Mouse (Mus musculus): ENCODE measurements around the gene Srgap3. TPM values are rescaled to one million over a fixed set of nuclear protein-coding genes. Genes with fewer than 3 reads are reported as not detected.

The Srgap3 gene
- polyA plus RNA-seq, 1 experiment from 2014 or later: 6.1 TPM

GRCm38 (mm10) chr6:112949220-112949619, 2.2 kb upstream of the Srgap3 start:
- H3K4me2 ChIP-seq (replicated peaks): no peak overlapping the region
- no peaks in the 10 kb centered on the region for H3K9me3 ChIP-seq (replicated peaks)
- no peaks in the 10 kb centered on the region for H3K36me3 ChIP-seq
- ATAC-seq (ENCODE audit: insufficient number of reproducible peaks, low FRiP score, low TSS enrichment, low read depth): no peak
- H3K27me3 ChIP-seq: no peaks in the 10 kb centered on the region
- H3K4me3 ChIP-seq (replicated peaks): no peak overlapping the region
- H3K27ac ChIP-seq (replicated peaks): no peak overlapping the region
- H3K9ac ChIP-seq: no peak overlapping the region
- WGBS: 80% methylated on average over 2 of the region's 2 CpGs
- peaks cover 29% of the 10 kb centered on the region for H3K4me1 ChIP-seq

GRCm38 (mm10) chr6:112948416-112948815, 1.4 kb upstream of the Srgap3 start:
- H3K4me2 ChIP-seq (replicated peaks): no peak overlapping the region
- no peaks in the 10 kb centered on the region for H3K36me3 ChIP-seq
- WGBS: 65% methylated on average over 2 of the region's 2 CpGs
- ATAC-seq (ENCODE audit: insufficient number of reproducible peaks, low FRiP score, low TSS enrichment, low read depth): no peak
- H3K27me3 ChIP-seq: no peaks in the 10 kb centered on the region
- no peak overlapping the region for H3K9ac ChIP-seq
- H3K9me3 ChIP-seq (replicated peaks): no peaks in the 10 kb centered on the region
- H3K4me1 ChIP-seq: peaks cover 34% of the 10 kb centered on the region
- no peak overlapping the region for H3K4me3 ChIP-seq (replicated peaks)
- H3K27ac ChIP-seq (replicated peaks): no peak overlapping the region

- Histone ChIP-seq H3K4me1 (peaks cover 34% of the 10 kb centered on the region), H3K27ac (replicated peaks) (peak overlapping the region; percentile 74), H3K36me3 (no peaks in the 10 kb centered on the region), H3K9ac (peak overlapping the region; percentile 42), H3K4me3 (replicated peaks) (peak overlapping the region; percentile 55), H3K4me2 (replicated peaks) (peak overlapping the region; percentile 64), H3K9me3 (replicated peaks) (no peaks in the 10 kb centered on the region), H3K27me3 (no peaks in the 10 kb centered on the region)
- 6% methylated on average over 12 of the region's 12 CpGs for WGBS
- ATAC-seq (ENCODE audit: insufficient number of reproducible peaks, low FRiP score, low TSS enrichment, low read depth): 0 out of 2 replicates have a peak, but pooled peaks have one; percentile 9
Measured at GRCm38 (mm10) chr6:112946021-112946811, 850 bp downstream of the Srgap3 start.

- 22% methylated on average over 14 of the region's 14 CpGs for WGBS
- H3K4me3 ChIP-seq (replicated peaks): peak overlapping the region; percentile 55
- H3K27ac ChIP-seq (replicated peaks): peak overlapping the region; percentile 25; the same call in 1 of the 2 replicates
- no peaks in the 10 kb centered on the region for H3K27me3 ChIP-seq
- H3K4me1 ChIP-seq: peaks cover 34% of the 10 kb centered on the region
- no peaks in the 10 kb centered on the region for H3K36me3 ChIP-seq
- no peaks in the 10 kb centered on the region for H3K9me3 ChIP-seq (replicated peaks)
- ATAC-seq (ENCODE audit: insufficient number of reproducible peaks, low FRiP score, low TSS enrichment, low read depth): no peak
- peak overlapping the region; percentile 64 for H3K4me2 ChIP-seq (replicated peaks)
- peak overlapping the region; percentile 7 for H3K9ac ChIP-seq
Measured at GRCm38 (mm10) chr6:112945181-112945751, 1.8 kb downstream of the Srgap3 start.

GRCm38 (mm10) chr6:112943596-112944245, 3.3 kb downstream of the Srgap3 start:
- Histone ChIP-seq H3K4me3 (replicated peaks) (no peak overlapping the region), H3K36me3 (no peaks in the 10 kb centered on the region), H3K9me3 (replicated peaks) (no peaks in the 10 kb centered on the region), H3K4me1 (peaks cover 29% of the 10 kb centered on the region), H3K9ac (no peak overlapping the region), H3K27ac (replicated peaks) (no peak overlapping the region), H3K4me2 (replicated peaks) (no peak overlapping the region), H3K27me3 (no peaks in the 10 kb centered on the region)
- no peak for ATAC-seq (ENCODE audit: insufficient number of reproducible peaks, low FRiP score, low TSS enrichment, low read depth)
- 75% methylated on average over 9 of the region's 9 CpGs for whole genome bisulfite sequencing

- 79% methylated on average over 9 of the region's 9 CpGs for WGBS
- ATAC-seq (ENCODE audit: insufficient number of reproducible peaks, low FRiP score, low TSS enrichment, low read depth): no peak
- H3K9me3 ChIP-seq (replicated peaks): no peaks in the 10 kb centered on the region
- no peak overlapping the region for H3K9ac ChIP-seq
- H3K27ac ChIP-seq (replicated peaks): no peak overlapping the region
- H3K4me3 ChIP-seq (replicated peaks): no peak overlapping the region
- no peaks in the 10 kb centered on the region for H3K27me3 ChIP-seq
- peaks cover 5% of the 10 kb centered on the region; the same call in 1 of the 2 replicates for H3K4me1 ChIP-seq
- no peaks in the 10 kb centered on the region for H3K36me3 ChIP-seq
- H3K4me2 ChIP-seq (replicated peaks): no peak overlapping the region
Measured at GRCm38 (mm10) chr6:112939281-112939680, 7.8 kb downstream of the Srgap3 start.

- Histone ChIP-seq H3K4me3 (replicated peaks) (no peak overlapping the region), H3K27ac (replicated peaks) (no peak overlapping the region), H3K4me2 (replicated peaks) (no peak overlapping the region), H3K36me3 (no peaks in the 10 kb centered on the region), H3K9ac (no peak overlapping the region), H3K9me3 (replicated peaks) (no peaks in the 10 kb centered on the region), H3K4me1 (no peaks in the 10 kb centered on the region), H3K27me3 (no peaks in the 10 kb centered on the region)
- WGBS: 81% methylated on average over 2 of the region's 2 CpGs
- ATAC-seq (ENCODE audit: insufficient number of reproducible peaks, low FRiP score, low TSS enrichment, low read depth): no peak
Measured at GRCm38 (mm10) chr6:112937791-112938190, 9.3 kb downstream of the Srgap3 start.

GRCm38 (mm10) chr6:112934501-112934900, 12.6 kb downstream of the Srgap3 start:
- Histone ChIP-seq H3K4me3 (replicated peaks) (no peak overlapping the region), H3K27ac (replicated peaks) (no peak overlapping the region), H3K9me3 (replicated peaks) (no peaks in the 10 kb centered on the region), H3K36me3 (no peaks in the 10 kb centered on the region), H3K4me2 (replicated peaks) (no peak overlapping the region), H3K4me1 (no peaks in the 10 kb centered on the region), H3K27me3 (no peaks in the 10 kb centered on the region), H3K9ac (no peak overlapping the region)
- 82% methylated on average over 1 of the region's 1 CpGs for WGBS
- no peak for ATAC-seq (ENCODE audit: insufficient number of reproducible peaks, low FRiP score, low TSS enrichment, low read depth)

- WGBS: 50% methylated on average over 8 of the region's 8 CpGs
- Histone ChIP-seq H3K27ac (replicated peaks) (no peak overlapping the region), H3K4me1 (no peaks in the 10 kb centered on the region), H3K9ac (no peak overlapping the region), H3K9me3 (replicated peaks) (no peaks in the 10 kb centered on the region), H3K4me2 (replicated peaks) (no peak overlapping the region), H3K4me3 (replicated peaks) (no peak overlapping the region), H3K36me3 (no peaks in the 10 kb centered on the region), H3K27me3 (no peaks in the 10 kb centered on the region)
- no peak for ATAC-seq (ENCODE audit: insufficient number of reproducible peaks, low FRiP score, low TSS enrichment, low read depth)
Measured at GRCm38 (mm10) chr6:112932611-112933010, 14.5 kb downstream of the Srgap3 start.

GRCm38 (mm10) chr6:112930011-112930451, 17.0 kb downstream of the Srgap3 start:
- no peak overlapping the region for H3K4me2 ChIP-seq (replicated peaks)
- no peak for ATAC-seq (ENCODE audit: insufficient number of reproducible peaks, low FRiP score, low TSS enrichment, low read depth)
- H3K9me3 ChIP-seq (replicated peaks): no peaks in the 10 kb centered on the region
- H3K27me3 ChIP-seq: no peaks in the 10 kb centered on the region
- H3K9ac ChIP-seq: no peak overlapping the region
- 41% methylated on average over 5 of the region's 5 CpGs for WGBS
- H3K27ac ChIP-seq (replicated peaks): no peak overlapping the region
- H3K36me3 ChIP-seq: no peaks in the 10 kb centered on the region
- H3K4me3 ChIP-seq (replicated peaks): no peak overlapping the region
- H3K4me1 ChIP-seq: peaks cover 8% of the 10 kb centered on the region

- H3K27ac ChIP-seq (replicated peaks): no peak overlapping the region
- no peak overlapping the region for H3K4me2 ChIP-seq (replicated peaks)
- 81% methylated on average over 6 of the region's 6 CpGs for WGBS
- no peak overlapping the region for H3K4me3 ChIP-seq (replicated peaks)
- H3K36me3 ChIP-seq: no peaks in the 10 kb centered on the region
- ATAC-seq (ENCODE audit: insufficient number of reproducible peaks, low FRiP score, low TSS enrichment, low read depth): no peak
- H3K4me1 ChIP-seq: peaks cover 14% of the 10 kb centered on the region
- no peak overlapping the region for H3K9ac ChIP-seq
- H3K27me3 ChIP-seq: no peaks in the 10 kb centered on the region
- no peaks in the 10 kb centered on the region for H3K9me3 ChIP-seq (replicated peaks)
Measured at GRCm38 (mm10) chr6:112929291-112929984, 17.6 kb downstream of the Srgap3 start.

Measured in embryonic facial prominence, embryonic 15.5 days (tissue).